Mouse (Mus musculus): ENCODE data around the gene Inpp5e. TPM values are rescaled to one million over a fixed set of nuclear protein-coding genes. Genes with fewer than 3 reads are reported as not detected.

Inpp5e gene
- polyA plus RNA-seq, 1 experiment, result 17.1 TPM

DNA sequence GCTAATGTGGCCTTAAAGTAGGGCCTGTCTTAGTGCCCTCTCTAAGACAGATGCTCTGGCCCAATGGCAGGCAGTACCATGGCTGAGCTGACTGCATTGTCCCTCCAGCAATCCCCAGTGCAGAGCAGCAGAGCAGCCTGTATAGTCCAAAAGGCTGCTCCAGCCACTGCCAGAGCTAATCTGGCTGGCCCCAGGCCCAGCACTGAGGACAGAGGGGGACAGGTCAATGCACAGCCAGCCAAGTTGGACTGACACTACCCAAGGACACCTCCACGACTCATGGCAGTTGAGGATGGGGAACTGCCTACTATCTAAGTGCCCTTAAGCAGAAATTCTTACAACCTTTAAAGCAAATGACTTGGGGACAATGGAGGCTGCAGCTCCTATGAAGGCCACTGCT lies 40.4 kb downstream of the Inpp5e start:
- Histone ChIP-seq H3K4me1 (ENCODE audit: control insufficient read depth, insufficient read depth, low read length) (peaks cover 9% of the 10 kb centered on the region), H3K4me3 (ENCODE audit: insufficient read depth, low read length) (no peak overlapping the region), H3K27ac (ENCODE audit: insufficient read depth, low read length) (no peak overlapping the region)
- TF ChIP-seq CTCF (IDR thresholded peaks at IDR 0.05; ENCODE audit: borderline replicate concordance, insufficient read depth, low read length) (no peak), POLR2A (IDR thresholded peaks at IDR 0.05; ENCODE audit: low read depth, low read length) (no peak)

DNA sequence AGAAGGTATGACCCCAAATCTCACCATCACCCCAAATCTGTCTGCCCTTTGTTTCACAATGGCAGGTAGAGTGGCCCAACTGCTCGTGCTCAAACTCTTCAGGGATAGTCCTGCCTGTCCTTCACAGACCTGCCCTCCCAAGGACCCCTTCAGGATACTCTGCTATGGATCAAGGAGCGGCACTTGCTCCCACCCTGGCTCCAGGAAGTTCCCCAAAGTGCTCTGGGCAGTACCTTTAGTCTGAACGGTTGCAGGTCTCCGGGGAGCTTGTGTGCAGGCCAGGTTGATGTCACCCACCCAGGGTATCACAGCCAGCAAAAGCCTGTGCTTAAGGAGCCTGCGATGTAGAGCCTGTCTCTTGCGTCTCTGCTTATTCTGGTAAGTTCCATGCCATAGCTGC lies 41.1 kb downstream of the Inpp5e start:
- no peak overlapping the region for H3K4me3 ChIP-seq (ENCODE audit: insufficient read depth, low read length)
- peaks cover 9% of the 10 kb centered on the region for H3K4me1 ChIP-seq (ENCODE audit: control insufficient read depth, insufficient read depth, low read length)
- TF ChIP-seq POLR2A (IDR thresholded peaks at IDR 0.05; ENCODE audit: low read depth, low read length) (no peak), CTCF (IDR thresholded peaks at IDR 0.05; ENCODE audit: borderline replicate concordance, insufficient read depth, low read length) (no peak)
- H3K27ac ChIP-seq (ENCODE audit: insufficient read depth, low read length), result no peak overlapping the region

DNA sequence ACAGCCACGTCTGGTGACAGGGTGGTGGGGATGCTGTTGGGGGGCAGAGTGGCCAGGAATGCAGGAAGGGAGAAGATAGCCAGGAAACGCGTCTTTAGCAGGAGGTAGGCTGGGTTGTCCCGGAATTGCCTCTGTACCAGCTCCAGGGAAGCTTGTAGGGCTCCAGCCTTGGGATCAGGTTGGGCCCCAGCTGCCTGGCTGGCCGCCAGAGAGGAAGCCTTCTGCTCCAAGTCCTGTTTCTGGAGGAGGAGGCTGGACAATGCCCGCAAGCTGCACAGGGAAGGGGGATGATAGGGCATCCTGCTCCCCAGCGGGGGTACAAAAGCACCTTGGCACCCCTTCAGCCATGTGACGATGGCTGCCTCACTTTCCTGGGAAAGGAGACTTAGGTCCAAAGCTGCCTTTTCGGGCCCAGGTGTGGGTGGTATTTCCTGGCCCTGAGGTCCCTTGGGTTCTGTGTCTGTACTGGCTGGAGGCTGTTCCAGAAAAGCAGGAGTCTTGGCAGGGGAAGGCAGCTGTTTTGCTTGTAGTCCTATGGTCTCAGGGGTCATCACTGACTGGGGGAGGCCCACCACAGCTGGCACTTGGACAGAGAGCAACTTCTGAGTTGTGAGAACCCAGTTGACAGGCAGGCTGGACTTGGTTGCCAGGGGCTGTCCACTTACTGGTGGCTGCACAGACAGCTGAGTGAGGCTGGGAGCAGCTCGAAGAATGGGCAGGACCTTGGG lies 44.1 kb downstream of the Inpp5e start:
- TF ChIP-seq POLR2A (IDR thresholded peaks at IDR 0.05; ENCODE audit: low read depth, low read length), result no peak
- Histone ChIP-seq H3K27ac (ENCODE audit: insufficient read depth, low read length) (no peak overlapping the region), H3K4me3 (ENCODE audit: insufficient read depth, low read length) (no peak overlapping the region), H3K4me1 (ENCODE audit: control insufficient read depth, insufficient read depth, low read length) (no peaks in the 10 kb centered on the region)

DNA sequence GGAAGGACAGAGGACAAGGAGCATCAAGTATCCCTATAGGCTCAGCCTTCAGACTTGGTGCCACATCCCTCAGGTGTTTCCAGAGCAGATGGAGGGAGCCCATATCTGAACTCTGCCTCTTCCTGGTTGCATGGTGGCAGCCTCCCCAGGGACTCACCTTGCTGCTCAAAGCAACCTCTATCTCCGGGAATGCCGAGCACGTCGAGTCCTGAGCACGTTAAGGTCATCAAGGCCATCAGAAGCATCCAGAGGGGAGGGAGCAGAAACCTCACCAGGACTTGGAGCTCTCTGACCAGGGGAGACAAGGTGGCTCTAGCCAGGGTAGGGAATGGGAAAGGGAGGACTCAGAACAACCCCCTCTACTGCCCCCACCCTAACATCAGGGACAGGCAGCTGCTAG lies 45.5 kb downstream of the Inpp5e start:
- TF ChIP-seq POLR2A (IDR thresholded peaks at IDR 0.05; ENCODE audit: low read depth, low read length), result no peak
- no peak for TF ChIP-seq CTCF (IDR thresholded peaks at IDR 0.05; ENCODE audit: borderline replicate concordance, insufficient read depth, low read length)
- H3K27ac ChIP-seq (ENCODE audit: insufficient read depth, low read length), result no peak overlapping the region
- no peak overlapping the region for H3K4me3 ChIP-seq (ENCODE audit: insufficient read depth, low read length)
- no peaks in the 10 kb centered on the region for H3K4me1 ChIP-seq (ENCODE audit: control insufficient read depth, insufficient read depth, low read length)

DNA sequence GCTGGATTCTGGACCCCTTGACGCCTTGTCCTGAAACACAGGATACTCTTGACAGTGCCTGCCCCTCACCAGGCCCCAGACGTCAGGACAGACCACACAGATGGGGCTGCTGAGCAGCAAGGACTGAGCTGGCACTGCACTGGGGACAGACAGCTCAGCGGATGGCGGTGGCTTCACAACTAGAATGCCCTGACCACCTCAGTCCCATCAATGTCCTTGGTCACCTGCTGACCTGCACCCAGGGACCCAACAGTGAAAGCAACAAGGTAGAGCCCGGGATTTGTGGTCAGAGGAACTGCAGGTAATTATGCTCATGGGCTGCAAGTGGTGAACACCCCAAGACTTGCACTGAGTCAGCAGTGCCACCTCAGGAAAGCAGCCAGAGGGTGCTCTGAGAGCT lies 46.0 kb downstream of the Inpp5e start:
- Histone ChIP-seq H3K4me3 (ENCODE audit: insufficient read depth, low read length) (no peak overlapping the region), H3K4me1 (ENCODE audit: control insufficient read depth, insufficient read depth, low read length) (no peaks in the 10 kb centered on the region), H3K27ac (ENCODE audit: insufficient read depth, low read length) (no peak overlapping the region)
- TF ChIP-seq CTCF (IDR thresholded peaks at IDR 0.05; ENCODE audit: borderline replicate concordance, insufficient read depth, low read length) (no peak), POLR2A (IDR thresholded peaks at IDR 0.05; ENCODE audit: low read depth, low read length) (no peak)

DNA sequence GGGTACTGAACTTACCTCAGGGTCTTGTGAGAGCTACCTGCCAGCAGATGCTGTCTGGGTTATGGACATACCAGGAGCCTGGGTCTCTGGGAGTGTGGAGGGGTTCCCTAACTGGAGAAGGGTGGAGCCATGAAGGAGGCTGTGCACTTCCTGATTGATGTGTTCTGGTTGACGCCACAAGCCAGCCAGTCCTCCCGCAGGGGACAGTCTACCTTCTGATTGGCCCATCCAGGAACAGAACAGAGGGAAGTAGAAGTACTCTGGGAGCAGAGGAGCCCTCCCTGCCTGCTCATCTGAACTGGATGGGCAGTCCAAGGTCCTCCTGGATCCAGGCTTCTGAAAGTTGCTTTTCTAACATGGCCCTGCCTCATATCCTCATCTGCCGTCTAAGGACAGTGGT lies 48.2 kb downstream of the Inpp5e start, which contains the start of gene Card9:
TSS of gene Card9 (minus strand) at position 147 of the 400 bp plus-strand sequence.
- Histone ChIP-seq H3K27ac (ENCODE audit: insufficient read depth, low read length) (no peak within 1 kb of the TSS), H3K4me3 (ENCODE audit: insufficient read depth, low read length) (no peak within 1 kb of the TSS), H3K4me1 (ENCODE audit: control insufficient read depth, insufficient read depth, low read length) (no peaks in the 10 kb centered on the region)
- TF ChIP-seq POLR2A (IDR thresholded peaks at IDR 0.05; ENCODE audit: low read depth, low read length) (no peak), CTCF (IDR thresholded peaks at IDR 0.05; ENCODE audit: borderline replicate concordance, insufficient read depth, low read length) (no peak)

DNA sequence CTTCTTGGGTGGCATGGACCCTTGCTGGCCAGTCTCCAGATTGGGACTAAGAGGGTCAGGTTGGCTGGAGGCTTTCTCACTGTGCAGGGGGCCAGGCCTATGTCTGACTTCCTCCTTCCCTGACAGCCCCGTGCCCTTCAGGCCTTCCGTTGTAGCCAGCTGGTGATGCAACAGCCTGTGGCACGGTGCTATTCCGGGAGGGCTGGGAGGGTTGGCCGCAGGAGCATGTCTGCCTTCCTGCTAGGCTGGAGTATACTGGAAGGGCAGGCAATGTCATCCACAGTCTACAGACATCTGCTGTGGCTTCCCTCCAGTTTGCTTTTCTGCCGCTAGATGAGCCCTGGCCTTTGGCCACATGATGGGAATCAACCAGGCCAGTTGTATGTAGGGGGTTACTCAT lies 49.0 kb downstream of the Inpp5e start:
- TF ChIP-seq POLR2A (IDR thresholded peaks at IDR 0.05; ENCODE audit: low read depth, low read length), result no peak
- no peak for TF ChIP-seq CTCF (IDR thresholded peaks at IDR 0.05; ENCODE audit: borderline replicate concordance, insufficient read depth, low read length)
- no peak overlapping the region for H3K27ac ChIP-seq (ENCODE audit: insufficient read depth, low read length)

DNA sequence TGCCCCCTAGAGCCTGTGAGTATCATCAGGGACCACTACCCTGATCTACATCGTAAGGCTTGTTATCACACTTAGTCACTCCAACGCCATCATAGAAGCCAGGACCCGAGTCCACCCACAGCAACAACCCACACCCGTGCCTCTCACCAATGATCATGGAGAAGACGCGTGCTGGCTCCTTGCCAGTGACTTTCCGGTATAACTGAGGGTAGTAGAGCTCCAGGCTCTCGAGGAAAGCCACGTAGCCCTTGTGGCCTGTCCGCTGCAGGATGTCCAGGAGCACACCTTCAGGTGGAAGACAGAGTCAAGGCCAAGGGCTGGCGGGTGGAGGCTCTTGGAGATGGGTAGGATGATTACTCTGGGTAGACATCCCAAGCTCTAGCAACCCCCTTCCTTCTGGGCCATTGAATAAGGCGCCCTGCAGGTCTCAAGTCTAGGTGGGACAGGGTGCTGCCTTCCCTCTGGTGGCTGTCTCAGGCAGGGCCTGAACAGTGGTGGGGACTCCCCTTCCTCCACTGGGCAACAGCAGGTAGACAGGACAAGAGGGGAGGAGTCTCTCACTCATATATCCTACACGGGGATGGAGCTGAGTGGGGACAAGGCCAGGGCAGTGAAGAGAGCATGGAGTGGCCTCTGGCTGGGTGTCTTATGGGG lies 50.2 kb downstream of the Inpp5e start:
- no peak for TF ChIP-seq POLR2A (IDR thresholded peaks at IDR 0.05; ENCODE audit: low read depth, low read length)
- no peak for TF ChIP-seq CTCF (IDR thresholded peaks at IDR 0.05; ENCODE audit: borderline replicate concordance, insufficient read depth, low read length)
- no peak overlapping the region for H3K4me3 ChIP-seq (ENCODE audit: insufficient read depth, low read length)
- H3K4me1 ChIP-seq (ENCODE audit: control insufficient read depth, insufficient read depth, low read length), result no peaks in the 10 kb centered on the region
- H3K27ac ChIP-seq (ENCODE audit: insufficient read depth, low read length), result no peak overlapping the region

More for the DNA sequence above, 49.0 kb downstream of the Inpp5e start:
- H3K4me1 ChIP-seq (ENCODE audit: control insufficient read depth, insufficient read depth, low read length), result no peaks in the 10 kb centered on the region
- no peak overlapping the region for H3K4me3 ChIP-seq (ENCODE audit: insufficient read depth, low read length)

DNA sequence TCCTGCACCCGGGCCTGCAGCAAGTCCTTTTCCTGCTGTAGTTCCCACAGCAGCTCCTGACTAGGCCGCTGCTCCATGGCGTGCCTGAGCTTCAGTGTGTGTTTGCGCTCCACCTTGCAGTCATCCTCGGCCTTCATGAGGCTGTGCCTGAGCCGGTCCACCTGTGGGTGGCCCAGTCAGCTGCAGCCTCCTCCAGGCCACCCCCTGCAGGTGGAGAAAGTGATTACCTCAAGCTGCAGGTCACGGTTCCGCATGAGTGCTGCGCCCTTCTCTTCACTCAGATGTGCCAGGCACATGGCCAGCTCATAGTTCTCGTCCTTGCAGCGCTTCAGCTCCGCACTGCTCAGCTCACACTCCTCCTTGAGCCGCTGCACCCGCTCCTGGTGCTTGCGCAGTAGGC lies 51.5 kb downstream of the Inpp5e start:
- TF ChIP-seq CTCF (IDR thresholded peaks at IDR 0.05; ENCODE audit: borderline replicate concordance, insufficient read depth, low read length) (no peak), POLR2A (IDR thresholded peaks at IDR 0.05; ENCODE audit: low read depth, low read length) (no peak)
- Histone ChIP-seq H3K27ac (ENCODE audit: insufficient read depth, low read length) (no peak overlapping the region), H3K4me3 (ENCODE audit: insufficient read depth, low read length) (no peak overlapping the region), H3K4me1 (ENCODE audit: control insufficient read depth, insufficient read depth, low read length) (no peaks in the 10 kb centered on the region)

DNA sequence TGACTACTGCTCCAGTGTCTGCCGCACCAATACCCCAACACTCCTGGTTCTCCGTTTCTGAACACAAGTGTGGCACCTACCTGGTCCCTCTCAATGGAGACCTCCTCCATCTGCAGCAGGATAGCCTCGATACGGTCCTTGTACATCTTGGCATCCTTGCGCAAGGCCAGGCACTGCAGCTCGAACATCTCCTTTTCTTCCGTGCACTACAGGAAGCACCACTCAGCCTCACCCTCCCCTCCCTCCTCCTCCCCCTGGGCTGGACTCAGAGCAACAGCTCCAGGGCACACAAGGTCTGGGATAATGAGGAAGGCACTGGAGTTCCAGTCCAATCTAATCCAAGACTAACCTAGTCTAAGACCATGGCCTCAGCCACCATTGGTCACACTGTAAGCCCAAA lies 52.3 kb downstream of the Inpp5e start:
- TF ChIP-seq CTCF (IDR thresholded peaks at IDR 0.05; ENCODE audit: borderline replicate concordance, insufficient read depth, low read length) (no peak), POLR2A (IDR thresholded peaks at IDR 0.05; ENCODE audit: low read depth, low read length) (no peak)
- H3K4me3 ChIP-seq (ENCODE audit: insufficient read depth, low read length), result no peak overlapping the region
- no peak overlapping the region for H3K27ac ChIP-seq (ENCODE audit: insufficient read depth, low read length)
- no peaks in the 10 kb centered on the region for H3K4me1 ChIP-seq (ENCODE audit: control insufficient read depth, insufficient read depth, low read length)

Measured in embryonic fibroblast, embryonic 13.5 days (primary cell).